Mouse (Mus musculus): ENCODE data around the gene Nsmce3.

DNA sequence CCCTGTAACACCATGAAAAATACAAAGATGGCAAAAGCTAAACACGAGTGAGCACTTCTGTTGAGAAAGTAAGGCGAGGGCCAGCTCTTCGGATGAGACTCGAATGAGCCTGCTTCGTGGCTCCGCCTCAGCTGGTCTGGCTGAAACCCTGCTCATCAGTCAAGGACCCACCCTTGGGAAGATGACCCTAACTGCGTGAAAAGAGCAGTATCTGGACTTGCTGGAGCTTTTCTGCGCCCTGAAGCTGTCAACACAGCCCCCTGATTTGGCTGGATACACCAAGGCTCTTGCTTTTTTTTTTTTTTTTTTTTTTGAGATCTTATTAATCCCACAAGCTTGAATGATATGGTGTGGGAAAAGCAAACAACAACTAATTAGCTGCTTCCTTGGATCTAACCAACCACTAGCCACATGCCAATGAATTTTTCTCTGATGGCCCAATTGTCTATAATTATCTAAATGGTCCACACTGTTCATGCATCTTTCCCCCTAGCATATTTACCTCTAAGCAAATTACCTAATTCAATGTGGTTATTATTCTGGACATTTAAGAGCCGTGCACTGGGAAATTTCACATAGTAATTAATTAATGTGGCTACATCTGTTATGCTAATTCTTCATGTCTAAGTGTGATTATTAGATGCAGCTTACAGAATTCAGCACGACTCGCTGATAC, 11.5 kb upstream of the Nsmce3 start:
- TF ChIP-seq CTCF (IDR thresholded peaks at IDR 0.05; ENCODE audit: extremely low read depth, insufficient read depth, low read length) (no peak), POLR2A (IDR thresholded peaks at IDR 0.05; ENCODE audit: extremely low read depth, insufficient read depth, low read length) (no peak)

All from cortical plate, adult 2 months (tissue).